Mouse (Mus musculus): ENCODE measurements around the gene Actr2.

Gene Actr2

GRCm38 (mm10) chr11:20052814-20053536 lies 59.7 kb downstream of the Actr2 start:
- in situ Hi-C loops (cut with MboI), result no loop called here

DNA sequence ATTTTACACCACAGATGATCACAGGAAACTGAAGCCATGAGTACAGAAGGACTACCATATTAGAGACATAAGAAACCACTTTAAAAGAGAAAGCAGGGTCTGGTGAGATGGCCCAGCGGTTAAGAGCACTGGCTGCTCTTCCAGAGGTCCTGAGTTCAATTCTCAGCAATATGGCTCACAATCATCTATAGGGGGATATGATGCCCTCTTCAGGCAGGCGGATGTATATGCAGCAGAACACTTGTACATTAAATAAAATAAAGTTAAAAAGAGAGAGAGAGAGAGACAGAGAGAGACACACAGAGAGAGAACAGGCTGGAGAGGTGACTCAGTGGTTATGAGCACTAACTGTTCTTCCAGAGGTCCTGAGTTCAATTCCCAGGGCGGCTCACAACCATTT lies 67.1 kb downstream of the Actr2 start:
- in situ Hi-C loops (cut with MboI), result loop anchor here (25.0 kb wide), 1 partner anchor 208 kb away; no protein-coding TSS in a partner anchor

DNA sequence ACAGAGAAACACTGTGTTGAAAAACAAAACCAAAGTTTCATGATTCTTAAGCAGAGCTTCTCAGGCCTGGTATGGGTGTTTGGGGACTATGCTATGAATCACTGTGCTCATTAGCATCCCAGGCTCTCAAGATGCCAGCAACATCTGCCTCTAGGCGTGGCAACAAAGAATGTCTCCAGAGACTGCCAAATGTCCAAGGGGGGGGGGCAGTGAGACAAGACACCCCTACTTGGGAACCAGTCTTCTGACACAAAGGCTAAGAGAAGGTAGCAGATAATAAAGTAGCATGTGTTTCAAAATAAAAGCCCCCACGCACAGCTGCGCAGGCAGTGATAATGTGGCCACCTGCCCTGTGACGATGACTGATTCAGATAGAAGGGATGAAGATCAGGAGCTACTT lies 69.5 kb downstream of the Actr2 start:
- in situ Hi-C loops (cut with MboI), result loop anchor here (25.0 kb wide), 1 partner anchor 206 kb away; no protein-coding TSS in a partner anchor

DNA sequence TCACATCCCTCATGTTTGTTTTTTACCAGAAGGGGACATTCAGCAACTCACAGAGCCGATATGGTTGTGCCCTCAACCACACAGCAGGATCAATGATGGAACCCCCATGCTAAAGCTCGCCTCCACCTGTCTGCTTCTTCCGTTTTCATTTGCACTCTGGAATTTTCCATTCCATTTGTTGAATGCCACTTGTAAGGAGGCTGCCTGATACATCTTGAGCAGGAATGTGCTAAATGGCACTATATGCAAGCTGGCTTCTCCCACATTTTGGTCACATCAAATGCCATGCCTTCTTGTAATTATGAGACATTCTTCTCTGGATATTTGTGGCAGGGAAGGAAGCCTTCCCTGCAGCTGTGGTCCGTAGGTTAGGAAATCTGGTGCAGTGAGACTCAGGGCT lies 70.6 kb downstream of the Actr2 start:
- in situ Hi-C loops (cut with MboI), result loop anchor here (25.0 kb wide), 1 partner anchor 205 kb away; no protein-coding TSS in a partner anchor

GRCm38 (mm10) chr11:20041164-20041920 lies 71.4 kb downstream of the Actr2 start:
- in situ Hi-C loops (cut with MboI), result loop anchor here (25.0 kb wide), 1 partner anchor 204 kb away; no protein-coding TSS in a partner anchor

DNA sequence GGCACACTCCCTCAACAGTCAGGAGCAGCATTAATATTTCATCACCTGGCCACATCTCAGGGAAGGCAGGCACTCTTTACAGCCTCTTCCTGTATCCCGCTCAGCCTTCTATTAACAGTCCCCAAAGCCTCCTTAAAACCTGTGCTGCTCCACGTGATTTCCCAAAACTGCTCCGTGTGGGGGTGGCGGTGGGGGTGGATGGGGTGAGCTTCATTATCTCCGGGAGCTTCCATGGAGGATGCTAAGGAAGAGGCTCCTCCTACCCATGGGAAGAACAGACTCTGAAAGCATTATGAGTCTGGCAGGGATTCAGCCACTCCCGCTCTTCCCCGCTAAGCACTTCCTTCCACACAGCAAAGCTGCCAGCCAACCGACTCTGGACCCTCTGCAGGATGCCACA lies 74.0 kb downstream of the Actr2 start:
- in situ Hi-C loops (cut with MboI), result loop anchor here (25.0 kb wide), 1 partner anchor 201 kb away; no protein-coding TSS in a partner anchor

- in situ Hi-C loops (cut with MboI), result loop anchor here (25.0 kb wide), 1 partner anchor 200 kb away; no protein-coding TSS in a partner anchor
These were observed 75.0 kb downstream of the Actr2 start for GRCm38 (mm10) chr11:20037739-20038138.

DNA sequence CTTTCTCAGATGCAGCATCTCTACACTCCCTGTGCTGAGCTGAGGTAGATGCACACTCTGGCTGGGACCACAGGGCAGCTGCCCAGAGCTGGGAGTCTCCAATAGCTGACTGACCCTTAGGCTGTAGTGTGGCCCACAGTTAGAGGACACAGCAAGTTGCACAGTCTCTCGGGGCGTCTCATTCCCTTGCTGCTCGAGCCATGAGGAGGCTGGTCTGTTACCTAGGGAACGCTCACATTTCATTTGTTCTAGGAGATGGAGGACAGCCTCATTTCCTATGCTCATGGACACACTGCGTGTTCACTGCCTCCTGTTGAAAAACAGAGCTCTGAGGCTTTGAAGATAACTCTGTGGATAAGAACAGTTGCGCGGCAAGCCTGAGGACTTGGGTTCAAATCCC lies 76.7 kb downstream of the Actr2 start:
- in situ Hi-C loops (cut with MboI), result loop anchor here (25.0 kb wide), 1 partner anchor 199 kb away; no protein-coding TSS in a partner anchor

GRCm38 (mm10) chr11:20035343-20035928 lies 77.3 kb downstream of the Actr2 start:
- in situ Hi-C loops (cut with MboI), result loop anchor here (25.0 kb wide), 1 partner anchor 198 kb away; no protein-coding TSS in a partner anchor

- in situ Hi-C loops (cut with MboI), result loop anchor here (25.0 kb wide), 1 partner anchor 197 kb away; no protein-coding TSS in a partner anchor
These were observed 78.3 kb downstream of the Actr2 start for GRCm38 (mm10) chr11:20034337-20034947.

GRCm38 (mm10) chr11:20033541-20034160 lies 79.1 kb downstream of the Actr2 start:
- in situ Hi-C loops (cut with MboI), result loop anchor here (25.0 kb wide), 1 partner anchor 196 kb away; no protein-coding TSS in a partner anchor

DNA sequence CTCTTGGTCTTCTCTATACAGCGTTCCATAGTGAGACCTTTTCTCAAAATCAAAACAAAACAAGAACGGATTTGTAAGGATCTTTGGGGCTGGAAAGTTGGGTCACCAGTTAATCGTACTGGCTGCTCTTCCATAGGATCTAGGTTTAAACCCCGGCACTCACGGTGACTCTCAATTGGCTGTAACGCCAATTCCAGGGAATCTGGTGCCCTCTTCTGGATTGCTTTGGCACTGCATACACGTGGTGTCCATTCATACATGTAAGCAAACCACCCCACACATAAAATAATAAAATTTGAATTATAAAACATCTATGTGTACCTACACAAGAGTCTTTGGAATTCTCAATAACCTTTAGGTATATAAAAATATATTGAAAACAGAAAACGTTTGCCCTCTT lies 81.2 kb downstream of the Actr2 start:
- in situ Hi-C loops (cut with MboI), result loop anchor here (25.0 kb wide), 1 partner anchor 194 kb away; no protein-coding TSS in a partner anchor

DNA sequence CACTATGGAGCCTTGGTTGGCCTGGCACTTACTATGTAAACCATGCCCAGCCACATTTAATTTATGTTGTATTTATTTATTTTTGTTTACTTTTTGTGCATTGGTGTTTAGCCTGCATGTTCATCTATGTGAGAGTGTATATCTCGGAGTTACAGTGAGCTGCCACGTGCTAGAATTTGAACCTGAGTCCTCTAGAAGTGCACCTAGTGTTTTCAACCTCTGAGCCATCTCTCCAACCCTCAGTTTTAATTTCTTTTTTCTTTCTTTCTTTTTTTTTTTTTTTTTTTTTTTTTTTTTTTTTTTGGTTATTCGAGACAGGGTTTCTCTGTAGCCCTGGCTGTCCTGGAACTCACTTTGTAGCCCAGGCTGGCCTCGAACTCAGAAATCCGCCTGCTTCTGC lies 81.7 kb downstream of the Actr2 start:
- in situ Hi-C loops (cut with MboI), result loop anchor here (25.0 kb wide), 1 partner anchor 194 kb away; no protein-coding TSS in a partner anchor

- in situ Hi-C loops (cut with MboI), result loop anchor here (25.0 kb wide), 1 partner anchor 192 kb away; no protein-coding TSS in a partner anchor
These were observed 83.7 kb downstream of the Actr2 start for GRCm38 (mm10) chr11:20029014-20029413.

GRCm38 (mm10) chr11:20028396-20028795 lies 84.3 kb downstream of the Actr2 start:
- in situ Hi-C loops (cut with MboI), result loop anchor here (25.0 kb wide), 1 partner anchor 191 kb away; no protein-coding TSS in a partner anchor

- in situ Hi-C loops (cut with MboI), result loop anchor here (25.0 kb wide), 1 partner anchor 190 kb away; no protein-coding TSS in a partner anchor
These were observed 85.0 kb downstream of the Actr2 start for GRCm38 (mm10) chr11:20027719-20028118.

DNA sequence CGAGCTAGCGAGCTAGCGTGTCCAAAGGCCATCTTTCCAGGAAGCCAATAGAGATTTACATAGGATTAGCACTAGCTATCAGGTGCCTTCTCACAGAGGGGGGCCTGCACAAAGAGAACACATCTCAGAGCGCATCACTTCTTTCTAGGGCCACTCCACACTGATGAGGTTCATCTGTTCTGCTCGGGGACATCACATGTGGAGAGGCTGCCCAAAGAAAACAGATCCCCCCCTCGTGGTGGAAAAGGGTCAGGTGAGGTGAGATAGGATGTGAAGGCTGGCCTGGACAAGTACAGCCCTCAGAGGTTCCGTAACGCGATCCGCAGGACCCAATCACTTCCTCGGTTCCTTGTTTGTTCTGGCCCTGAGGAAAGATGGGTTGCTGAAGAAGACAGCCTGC lies 86.8 kb downstream of the Actr2 start:
- in situ Hi-C loops (cut with MboI), result loop anchor here (25.0 kb wide), 1 partner anchor 189 kb away; no protein-coding TSS in a partner anchor

- in situ Hi-C loops (cut with MboI), result no loop called here
These were observed 89.7 kb downstream of the Actr2 start for GRCm38 (mm10) chr11:20022911-20023482.

DNA sequence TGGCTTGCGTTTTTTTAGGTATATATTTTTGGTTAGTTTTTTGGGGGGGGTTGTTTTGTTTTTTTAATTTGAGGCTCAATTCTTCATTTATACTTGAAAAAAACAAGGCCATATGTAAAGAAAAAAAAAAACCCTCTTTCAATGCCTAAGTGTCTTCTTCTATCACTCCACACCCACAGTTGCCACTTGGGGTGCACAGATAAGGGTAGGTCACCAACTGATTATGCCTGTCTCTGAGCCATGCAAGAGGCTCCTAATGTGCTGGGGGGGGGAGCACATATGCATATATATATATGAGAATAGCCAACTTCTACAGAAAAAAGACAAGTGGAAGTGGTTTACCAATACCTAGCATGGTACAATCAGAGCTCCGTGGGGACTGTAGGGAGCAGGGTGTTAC lies 90.3 kb downstream of the Actr2 start:
- in situ Hi-C loops (cut with MboI), result no loop called here

DNA sequence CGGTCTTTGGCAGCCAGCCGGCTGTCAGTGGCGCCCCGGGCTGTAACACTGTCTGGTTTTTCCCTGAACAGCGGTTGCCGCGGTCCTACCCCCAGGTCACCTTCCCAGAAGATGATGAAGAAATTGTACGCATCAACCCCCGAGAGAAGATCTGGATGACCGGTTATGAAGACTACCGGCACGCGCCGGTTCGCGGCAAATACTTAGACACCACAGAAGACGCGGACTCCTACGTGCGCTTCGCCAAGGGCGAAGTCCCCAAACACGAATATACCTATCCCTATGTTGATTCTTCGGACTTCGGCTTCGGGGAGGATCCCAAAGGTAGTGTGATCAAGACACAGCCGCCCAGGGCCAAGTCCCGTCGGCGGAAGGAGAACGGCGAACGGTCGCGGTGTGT lies 92.0 kb downstream of the Actr2 start:
- in situ Hi-C loops (cut with MboI), result no loop called here
